13 mouse cellular contexts compared by ENCODE assay signal in the genomic region with DNA sequence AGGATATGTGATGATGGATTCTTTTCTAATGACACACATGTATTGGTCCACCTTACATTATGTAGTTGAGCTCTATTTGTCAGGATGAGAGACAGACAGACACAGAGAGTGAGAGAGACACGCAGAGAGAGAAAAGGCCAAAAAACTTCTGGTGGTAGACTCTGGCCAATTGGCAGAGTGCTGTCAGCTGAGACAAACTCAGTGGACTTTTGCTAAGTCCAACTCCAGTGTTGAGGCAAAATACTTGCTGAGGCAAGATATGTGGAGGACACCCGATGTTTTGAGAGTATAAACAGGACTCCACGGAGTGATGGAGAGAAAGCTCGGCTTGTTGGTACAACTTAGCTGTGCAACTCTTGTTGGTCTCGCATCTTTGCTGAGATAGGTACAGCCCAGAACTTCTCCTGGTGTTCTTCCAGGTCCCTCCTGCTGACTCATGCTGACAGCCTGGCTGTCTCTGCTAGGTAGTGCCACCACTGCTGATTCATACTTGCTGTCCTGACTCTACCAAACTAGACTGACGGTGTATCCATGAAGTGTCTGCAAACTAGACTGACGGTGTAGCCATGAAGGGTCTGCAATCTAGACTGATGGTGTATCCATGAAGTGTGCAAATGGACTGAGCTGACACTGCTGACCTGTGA. TPM values are rescaled to one million over a fixed set of nuclear protein-coding genes. Genes with fewer than 3 reads are reported as not detected.
DNase-seq lines count a peak whose midpoint lies in the region; ATAC-seq lines count a peak whose summit lies in the region.
"Had no signal": no experiment of that assay in that cellular context is flagged by ENCODE, and none has a peak within 500 bp of the region (broad histone marks: within the 10 kb centered on the region; RNA-seq: fewer than 3 reads in every experiment).

No protein-coding gene starts in this region.

- H3K9me3 ChIP-seq in heart, embryonic 11.5 days (replicated peaks; ENCODE audit: control insufficient read depth, low read length): no peaks in the 10 kb centered on the region
- H3K9me3 ChIP-seq: forebrain, embryonic 13.5 days; midbrain, embryonic 12.5 days had no signal

- no peaks in the 10 kb centered on the region for H3K4me1 ChIP-seq in heart, embryonic 11.5 days (ENCODE audit: control insufficient read depth, insufficient read depth, low read length)
- H3K4me1 ChIP-seq: forebrain, embryonic 13.5 days; midbrain, embryonic 12.5 days had no signal

- intact Hi-C loops in heart, postnatal 36 days (cut with DNase I): no loop called here
- intact Hi-C loops in left cerebral cortex, postnatal 4 days (cut with DNase I): no loop called here

- WGBS in heart, embryonic 11.5 days (ENCODE audit: insufficient replicate concordance): 87% methylated on average over 7 of the region's 7 CpGs

- H3K4me3 ChIP-seq in heart, embryonic 11.5 days (ENCODE audit: low read depth, low read length): no peak overlapping the region
- H3K4me3 ChIP-seq: forebrain, embryonic 13.5 days; heart, adult 2 months; midbrain, embryonic 12.5 days had no signal

- ATAC-seq in heart, embryonic 11.5 days (replicated peaks; ENCODE audit: insufficient number of reproducible peaks, low FRiP score, low TSS enrichment): peak; percentile 74; the same call in 1 of the 2 replicates
- 0 out of 2 replicates have a peak, but pooled peaks have one; percentile 20 for ATAC-seq in megakaryocyte progenitor cell, adult 5-6 weeks (replicated peaks; ENCODE audit: poor library complexity)
- ATAC-seq: forebrain, embryonic 13.5 days had no signal

- DNase-seq in adrenal gland, adult (ENCODE audit: inconsistent age in 2 of 2, low spot score in 1 of 2): peak; percentile 57 to 72
- no peak for DNase-seq in adrenal gland, postnatal 25 days
- no peak for DNase-seq in heart, postnatal 36 days
- peak; percentile 56 for DNase-seq in spleen, adult 12 weeks (ENCODE audit: low spot score)
- DNase-seq in spleen, postnatal 4 days (ENCODE audit: low spot score in 2 of 2): no peak
- DNase-seq in left cerebral cortex, postnatal 4 days: no peak
- DNase-seq: embryo, embryonic 11 days; layer of hippocampus, postnatal 36 days had no signal

- no peak overlapping the region for H3K27ac ChIP-seq in heart, embryonic 11.5 days (ENCODE audit: low read depth, low read length)
- H3K27ac ChIP-seq: forebrain, embryonic 13.5 days; heart, adult 2 months; midbrain, embryonic 12.5 days had no signal

- 0 out of 2 replicates have a peak, but pooled peaks cover 6% of the 10 kb centered on the region for H3K36me3 ChIP-seq in heart, embryonic 11.5 days (ENCODE audit: control insufficient read depth, insufficient read depth, low read length)

- no peak overlapping the region for H3K9ac ChIP-seq in heart, embryonic 11.5 days (ENCODE audit: low read depth, low read length)
- H3K9ac ChIP-seq: forebrain, embryonic 13.5 days; midbrain, embryonic 12.5 days had no signal

- no peak overlapping the region for H3K4me2 ChIP-seq in heart, embryonic 11.5 days
- H3K4me2 ChIP-seq: forebrain, embryonic 13.5 days; midbrain, embryonic 12.5 days had no signal

- no peaks in the 10 kb centered on the region for H3K27me3 ChIP-seq in heart, embryonic 11.5 days (ENCODE audit: control insufficient read depth, insufficient read depth, low read length)
- H3K27me3 ChIP-seq: forebrain, embryonic 13.5 days; midbrain, embryonic 12.5 days had no signal

RNA-seq across cellular contexts. Expression of a gene that starts 11.9 kb away (rescaled TPM):
- total RNA-seq in adrenal gland, postnatal 25 days (2021): 83.2 and 90.0 TPM in 2 replicates
- polyA plus RNA-seq in heart, embryonic 11.5 days (2014; fragmentation: Nextera tagmentation; extraction: Ambion mirVana): 77.3 and 79.4 TPM in 2 replicates
- total RNA-seq in heart, postnatal 36 days (2021): 10 to 100 TPM; 47.0 to 54.8 TPM
- total RNA-seq in megakaryocyte progenitor cell, adult 5-6 weeks (2015): 96.1 and 99.7 TPM in 2 replicates
- 120 and 136 TPM in 2 replicates for total RNA-seq in megakaryocyte progenitor cell, adult 5-6 weeks (2017)
- 10 to 100 TPM; 48.9 to 50.6 TPM for total RNA-seq in left cerebral cortex, postnatal 4 days (2021)

Comparison
In these comparisons a context has a peak if more than half of its experiments do, and no peak if none do; other contexts are left out.
1. DNase-seq: peak in adrenal gland, adult (2 of 2) and spleen, adult 12 weeks (single experiment); none in adrenal gland, postnatal 25 days (single experiment), heart, postnatal 36 days (0 of 2), spleen, postnatal 4 days (0 of 2) and left cerebral cortex, postnatal 4 days (single experiment).